Mouse (Mus musculus): Measurements from ENCODE around the gene Otulinl.

- TF ChIP-seq CTCF (IDR thresholded peaks at IDR 0.05; ENCODE audit: control insufficient read depth, insufficient read depth, insufficient read length) = no peak
- no peak for TF ChIP-seq USF1 (IDR thresholded peaks at IDR 0.05; ENCODE audit: low read depth)
- TF ChIP-seq MAX (IDR thresholded peaks at IDR 0.05) = no peak
- TF ChIP-seq CEBPB (IDR thresholded peaks at IDR 0.05; ENCODE audit: low read depth) = no peak
Observed at GRCm38 (mm10) chr15:27723746-27724145, 42.4 kb upstream of the Otulinl start.

Measured in C2C12 (cell line).